Mouse (Mus musculus) heart, embryonic 14.5 days (tissue): Measurements from ENCODE around the gene Dpysl5. TPM values are rescaled to one million over a fixed set of nuclear protein-coding genes. Genes with fewer than 3 reads are reported as not detected.

Experiments
- ATAC-seq: fragments of 200-750 bp; cut with Nextera tagmentation; 2 replicates; pipeline ENCODE4 v1.8.0; 2017; ENCODE audit warnings: low read depth, moderate TSS enrichment; ENCODE audit not compliant: insufficient number of reproducible peaks, insufficient read depth, low FRiP score
- H3K27ac ChIP-seq, 2 experiments: fragments of 200-500 bp in 1 of 2; fragments of 300-500 bp in 1 of 2; sonication (generic) in 1 of 2; replicated peaks in 1 of 2; 2 replicates each; pipeline ENCODE4 v1.5.1; 2012 to 2014; ENCODE audit warnings: low read depth in 2 of 2, low read length in 2 of 2, control low read depth in 1 of 2, mild to moderate bottlenecking in 1 of 2, mixed read lengths in 1 of 2; ENCODE audit not compliant: control insufficient read depth in 1 of 2, insufficient read depth in 1 of 2
- H3K27me3 ChIP-seq: fragments of 300-500 bp; sonication (generic); 2 replicates; pipeline ENCODE4 v1.6.1; 2014; ENCODE audit warnings: mild to moderate bottlenecking, low read length, control low read depth; ENCODE audit not compliant: control insufficient read depth, insufficient read depth
- H3K36me3 ChIP-seq: fragments of 300-500 bp; sonication (generic); 2 replicates; pipeline ENCODE4 v1.6.1; 2014; ENCODE audit warnings: mild to moderate bottlenecking, control low read depth, low read length, mixed read lengths; ENCODE audit not compliant: control insufficient read depth, insufficient read depth
- H3K4me1 ChIP-seq, 2 experiments: fragments of 200-500 bp in 1 of 2; fragments of 300-500 bp in 1 of 2; sonication (generic) in 1 of 2; 2 replicates each; pipeline ENCODE4 v1.6.1; 2012 to 2014; ENCODE audit warnings: low read length in 2 of 2, control low read depth in 1 of 2, mixed read lengths in 1 of 2; ENCODE audit not compliant: control insufficient read depth in 2 of 2, insufficient read depth in 2 of 2
- H3K4me2 ChIP-seq: fragments of 300-500 bp; sonication (generic); 2 replicates; pipeline ENCODE4 v1.6.1; 2014; ENCODE audit warnings: mild to moderate bottlenecking, low read length
- H3K4me3 ChIP-seq, 2 experiments: fragments of 200-500 bp in 1 of 2; fragments of 300-500 bp in 1 of 2; sonication (generic) in 1 of 2; 2 replicates each; pipeline ENCODE4 v1.5.1; 2012 to 2014; ENCODE audit warnings: low read length in 2 of 2, mild to moderate bottlenecking in 2 of 2, control low read depth in 1 of 2, low read depth in 1 of 2, moderate library complexity in 1 of 2; ENCODE audit not compliant: control insufficient read depth in 1 of 2, insufficient read depth in 1 of 2
- H3K9ac ChIP-seq: fragments of 300-500 bp; sonication (generic); 2 replicates; pipeline ENCODE4 v1.6.1; 2014; ENCODE audit warnings: mild to moderate bottlenecking, low read length
- H3K9me3 ChIP-seq: fragments of 300-500 bp; sonication (generic); 2 replicates; pipeline ENCODE4 v1.6.1; 2016; ENCODE audit warnings: low read length, control low read depth; ENCODE audit not compliant: control insufficient read depth
- WGBS: fragments of 180-500 bp; shearing (Covaris S2); extraction: QIAGEN DNeasy Blood & Tissue Kit; methylation state at CpG from one replicate; pipeline ENCODE4 v1.1.7; 2014; 5-methylcytosine and 5-hydroxymethylcytosine counted together
- polyA plus RNA-seq: library from polyadenylated mRNA; unstranded; fragments of >200 nt; fragmentation: Nextera tagmentation; extraction: Ambion mirVana; gene quantifications from 2 replicates; pipeline ENCODE4 v1.2.1, GENCODE M21; 2014

Gene Dpysl5
- polyA plus RNA-seq, 1 experiment from 2014 or later, result 3.3 TPM

- Histone ChIP-seq H3K27ac (no peak overlapping the region), H3K4me3 (no peak overlapping the region; a peak in 1 of 4 replicates), H3K9ac (no peak overlapping the region), H3K4me2 (peak overlapping the region; percentile 45), H3K4me1 (peaks cover 12 to 15% of the 10 kb centered on the region in 2 experiments), H3K36me3 (no peaks in the 10 kb centered on the region), H3K27me3 (no peaks in the 10 kb centered on the region), H3K9me3 (no peaks in the 10 kb centered on the region)
- WGBS, result 11% methylated on average over 10 of the region's 10 CpGs
- ATAC-seq, result peak; percentile 31; the same call in 1 of the 2 replicates
Observed at GRCm38 (mm10) chr5:30738127-30738828, 26.9 kb downstream of the Dpysl5 start.

DNA sequence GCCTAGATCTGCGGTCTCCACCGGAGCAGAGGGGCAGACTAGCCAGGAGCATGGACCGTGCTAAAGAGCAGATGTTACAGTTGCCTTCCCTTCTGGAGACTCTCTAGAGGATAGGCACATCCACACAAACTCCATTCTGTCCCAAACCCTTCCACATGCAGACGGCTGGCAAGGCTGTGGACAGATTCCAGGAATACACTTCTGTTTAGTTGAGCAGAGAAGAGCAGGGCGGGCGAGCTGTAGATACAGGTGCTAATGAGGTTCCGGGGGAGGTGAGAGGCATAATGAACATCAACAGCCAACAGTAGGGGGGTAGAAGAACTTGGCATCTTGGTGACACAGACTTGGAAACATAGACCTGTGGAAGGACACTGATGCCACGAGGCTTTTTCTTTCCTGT lies 28.2 kb downstream of the Dpysl5 start:
- H3K27me3 ChIP-seq, result no peaks in the 10 kb centered on the region
- no peak overlapping the region for H3K27ac ChIP-seq
- no peaks in the 10 kb centered on the region for H3K9me3 ChIP-seq
- H3K4me1 ChIP-seq, result peaks cover 12 to 15% of the 10 kb centered on the region in 2 experiments
- no peak overlapping the region for H3K4me3 ChIP-seq
- H3K36me3 ChIP-seq, result no peaks in the 10 kb centered on the region
- H3K9ac ChIP-seq, result no peak overlapping the region
- no peak overlapping the region for H3K4me2 ChIP-seq
- no peak for ATAC-seq
- WGBS, result 66% methylated on average over 8 of the region's 8 CpGs

- H3K9ac ChIP-seq, result no peak overlapping the region
- peaks cover 6 to 7% of the 10 kb centered on the region in 2 experiments; a peak in 2 of 4 replicates for H3K4me1 ChIP-seq
- no peaks in the 10 kb centered on the region for H3K9me3 ChIP-seq
- no peak overlapping the region for H3K4me3 ChIP-seq
- H3K27me3 ChIP-seq, result no peaks in the 10 kb centered on the region
- no peak overlapping the region for H3K4me2 ChIP-seq
- H3K27ac ChIP-seq, result no peak overlapping the region
- no peak for ATAC-seq
- no peaks in the 10 kb centered on the region for H3K36me3 ChIP-seq
- WGBS, result 63% methylated on average over 12 of the region's 12 CpGs
Observed at GRCm38 (mm10) chr5:30749582-30750311, 38.4 kb downstream of the Dpysl5 start.

DNA sequence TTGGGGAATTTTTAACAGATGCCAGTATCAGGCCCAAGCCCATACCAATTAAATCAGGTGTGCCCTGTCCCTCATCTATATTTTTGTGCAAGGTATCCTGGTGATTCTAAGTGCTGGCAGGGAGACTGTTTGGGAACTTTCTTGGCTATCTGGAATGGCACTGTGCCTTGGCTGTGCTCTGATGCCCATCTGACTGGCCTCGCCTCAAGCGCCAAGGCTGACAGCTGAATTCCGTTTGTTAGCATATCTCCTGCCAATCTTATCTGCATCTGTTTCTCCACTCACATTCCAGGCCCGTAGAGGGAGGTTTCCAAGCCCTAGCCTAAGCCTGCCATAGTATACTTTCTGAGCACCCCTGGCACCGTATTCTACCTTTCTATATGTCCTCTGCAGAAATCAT lies 39.7 kb downstream of the Dpysl5 start:
- no peak for ATAC-seq
- Histone ChIP-seq H3K4me2 (no peak overlapping the region), H3K4me3 (no peak overlapping the region), H3K4me1 (peaks cover 6 to 7% of the 10 kb centered on the region in 2 experiments; a peak in 2 of 4 replicates), H3K9ac (no peak overlapping the region), H3K36me3 (no peaks in the 10 kb centered on the region), H3K27me3 (no peaks in the 10 kb centered on the region), H3K9me3 (no peaks in the 10 kb centered on the region), H3K27ac (no peak overlapping the region)
- WGBS, result 65% methylated on average over 5 of the region's 5 CpGs

DNA sequence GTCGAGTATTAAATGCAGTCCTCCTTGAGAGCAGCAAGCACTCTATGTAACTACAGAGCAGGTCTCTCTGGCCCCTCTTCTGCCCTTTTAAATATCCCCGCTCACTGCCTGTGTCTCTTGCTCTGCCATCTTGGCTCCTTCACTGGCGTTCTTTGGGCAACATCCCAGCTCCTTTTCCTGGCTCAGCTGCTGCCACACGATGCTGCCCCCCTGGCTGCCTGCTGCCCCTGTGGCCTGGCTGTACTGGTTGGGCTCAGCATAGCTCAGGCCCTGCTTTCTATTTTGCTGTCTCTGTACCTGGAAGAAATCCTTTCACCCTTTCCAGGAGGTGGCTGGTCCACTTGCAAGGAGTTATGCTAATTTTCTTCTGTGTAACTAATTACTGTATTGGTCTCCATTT lies 41.8 kb downstream of the Dpysl5 start:
- no peak for ATAC-seq
- Histone ChIP-seq H3K4me2 (no peak overlapping the region), H3K9ac (no peak overlapping the region), H3K4me3 (no peak overlapping the region), H3K36me3 (no peaks in the 10 kb centered on the region), H3K27me3 (no peaks in the 10 kb centered on the region), H3K9me3 (no peaks in the 10 kb centered on the region), H3K4me1 (peaks cover 6 to 7% of the 10 kb centered on the region in 2 experiments; a peak in 2 of 4 replicates), H3K27ac (no peak overlapping the region)
- WGBS, result 68% methylated on average over 4 of the region's 4 CpGs

GRCm38 (mm10) chr5:30755215-30755614 lies 43.9 kb downstream of the Dpysl5 start:
- 47% methylated on average over 5 of the region's 5 CpGs for WGBS
- Histone ChIP-seq H3K27ac (no peak overlapping the region), H3K9ac (no peak overlapping the region), H3K27me3 (no peaks in the 10 kb centered on the region), H3K4me2 (no peak overlapping the region), H3K9me3 (no peaks in the 10 kb centered on the region), H3K36me3 (no peaks in the 10 kb centered on the region), H3K4me3 (no peak overlapping the region), H3K4me1 (peaks cover 0 to under 1% of the 10 kb centered on the region in 2 experiments; a peak in 2 of 4 replicates)
- ATAC-seq, result no peak

DNA sequence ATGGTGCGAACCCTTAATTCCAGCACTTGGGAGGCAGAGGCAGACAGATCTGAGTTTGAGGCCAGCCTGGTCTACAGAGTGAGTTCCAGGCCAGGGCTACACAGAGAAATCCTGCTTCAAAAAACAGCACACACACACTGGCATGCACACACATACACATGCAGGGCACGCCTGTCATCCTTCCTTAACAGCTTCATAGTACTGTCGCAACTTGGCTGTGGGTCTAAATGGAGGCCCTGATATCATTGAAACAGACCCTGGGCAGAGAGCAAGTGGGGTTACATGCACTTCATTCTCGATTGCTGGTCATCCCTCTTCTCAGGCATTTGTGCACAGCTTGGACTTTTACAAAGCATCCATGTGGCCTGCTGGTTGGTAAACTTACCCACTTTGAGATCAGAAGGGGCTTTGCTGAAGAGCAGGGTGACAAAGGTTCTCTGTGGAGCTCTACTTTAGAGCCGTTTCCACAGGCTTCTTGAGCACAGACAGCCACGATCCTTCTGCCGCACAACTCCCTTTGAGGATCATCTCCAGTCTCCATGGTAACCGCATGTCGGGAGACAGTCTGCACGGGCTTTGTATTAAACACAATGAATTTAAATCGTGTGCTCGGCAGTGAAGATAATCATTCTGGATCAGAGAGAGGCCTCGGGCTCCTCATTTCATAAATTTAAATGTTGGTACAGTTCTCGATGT lies 51.6 kb downstream of the Dpysl5 start:
- Histone ChIP-seq H3K27me3 (no peaks in the 10 kb centered on the region), H3K4me3 (no peak overlapping the region), H3K36me3 (no peaks in the 10 kb centered on the region), H3K4me1 (peaks cover 13 to 15% of the 10 kb centered on the region in 2 experiments), H3K27ac (no peak overlapping the region), H3K4me2 (no peak overlapping the region), H3K9ac (no peak overlapping the region), H3K9me3 (no peaks in the 10 kb centered on the region)
- ATAC-seq, result no peak
- WGBS, result 84% methylated on average over 14 of the region's 14 CpGs
